Mouse (Mus musculus) myocyte (in vitro differentiated cells): ENCODE data around the gene Plekhs1.

Source experiments
- CEBPB ChIP-seq: IDR thresholded peaks from 2 replicates; pipeline ENCODE4 v1.6.1; 2011; ENCODE audit warnings: mild to moderate bottlenecking, moderate library complexity; ENCODE audit not compliant: poor library complexity, insufficient read depth, severe bottlenecking
- E2F4 ChIP-seq: IDR thresholded peaks from one replicate; pipeline ENCODE4 v1.6.1; 2011; ENCODE audit warnings: mild to moderate bottlenecking, control low read depth, moderate library complexity; ENCODE audit not compliant: insufficient read depth
- MAX ChIP-seq: IDR thresholded peaks from one replicate; pipeline ENCODE4 v1.6.1; 2011; ENCODE audit warnings: low read depth, mild to moderate bottlenecking, control low read depth
- MYOD1 ChIP-seq, 3 experiments: IDR thresholded peaks; one replicate each; pipeline ENCODE4 v1.6.1; 2011; ENCODE audit warnings: control low read depth in 2 of 3, low read depth in 2 of 3, mild to moderate bottlenecking in 2 of 3, moderate library complexity in 1 of 3; ENCODE audit not compliant: insufficient read length in 2 of 3, control insufficient read depth in 1 of 3
- MYOG ChIP-seq, 3 experiments: IDR thresholded peaks; one replicate each; pipeline ENCODE4 v1.6.1; 2011; ENCODE audit warnings: control low read depth in 2 of 3, low read depth in 2 of 3, mild to moderate bottlenecking in 2 of 3; ENCODE audit not compliant: insufficient read length in 2 of 3, control insufficient read depth in 1 of 3, insufficient read depth in 1 of 3
- POLR2A ChIP-seq: IDR thresholded peaks from one replicate; pipeline ENCODE4 v1.6.1; 2011; ENCODE audit warnings: low read depth, mild to moderate bottlenecking, control low read depth, moderate library complexity; ENCODE audit not compliant: insufficient read length
- POLR2AphosphoS2 ChIP-seq: IDR thresholded peaks from one replicate; pipeline ENCODE4 v1.6.1; 2011; ENCODE audit warnings: low read depth, control low read depth; ENCODE audit not compliant: insufficient read length
- REST ChIP-seq: IDR thresholded peaks from one replicate; pipeline ENCODE4 v1.6.1; 2011; ENCODE audit warnings: mild to moderate bottlenecking, control low read depth, moderate library complexity; ENCODE audit not compliant: insufficient read depth, insufficient read length
- SRF ChIP-seq: IDR thresholded peaks from one replicate; pipeline ENCODE4 v1.6.1; 2011; ENCODE audit warnings: low read depth; ENCODE audit not compliant: control insufficient read depth, insufficient read length
- TCF12 ChIP-seq: IDR thresholded peaks from one replicate; pipeline ENCODE4 v1.6.1; 2011; ENCODE audit warnings: mild to moderate bottlenecking, control low read depth; ENCODE audit not compliant: poor library complexity, insufficient read depth, severe bottlenecking
- USF1 ChIP-seq: IDR thresholded peaks from one replicate; pipeline ENCODE4 v1.6.1; 2011; ENCODE audit warnings: low read depth, mild to moderate bottlenecking, control low read depth, moderate library complexity

- TF ChIP-seq POLR2A (no peak), MYOG (IDR thresholded peaks at IDR 0.05; ENCODE audit: control insufficient read depth in 1 of 3, insufficient read depth in 1 of 3, insufficient read length in 2 of 3, low read depth in 2 of 3) (no peak), TCF12 (no peak), REST (no peak), USF1 (no peak), CEBPB (no peak), MAX (no peak), POLR2AphosphoS2 (no peak), MYOD1 (IDR thresholded peaks at IDR 0.05; ENCODE audit: control insufficient read depth in 1 of 3, insufficient read length in 2 of 3, low read depth in 2 of 3) (no peak), E2F4 (no peak), SRF (no peak)
These were observed 38.7 kb upstream of the Plekhs1 start for GRCm38 (mm10) chr19:56422476-56423338.
